Comparison of ENCODE assay signal across 8 mouse cellular contexts in genomic region chr1:178529512-178530300, GRCm38 (mm10). TPM values are rescaled to one million over a fixed set of nuclear protein-coding genes. Genes with fewer than 3 reads are reported as not detected.
DNase-seq lines count a peak whose midpoint lies in the region; ATAC-seq and TF ChIP-seq lines count a peak whose summit lies in the region.

No protein-coding gene starts in this region.

- under 1% methylated on average over 37 of the region's 38 CpGs for WGBS in hindbrain, embryonic 11.5 days

- H3K4me3 ChIP-seq in G1E (ENCODE audit: low read depth, low read length): peak overlapping the region; percentile 16; the same call in 1 of the 2 replicates
- H3K4me3 ChIP-seq in hindbrain, embryonic 11.5 days (ENCODE audit: low read depth, low read length): peak overlapping the region; percentile 60

- 0 out of 2 replicates have a peak, but pooled peaks cover 4% of the 10 kb centered on the region for H3K4me1 ChIP-seq in G1E (ENCODE audit: insufficient read depth, low read depth, low read length)
- H3K4me1 ChIP-seq in hindbrain, embryonic 11.5 days (replicated peaks; ENCODE audit: control insufficient read depth, insufficient read depth, low read length): peaks cover 7% of the 10 kb centered on the region; the same call in 1 of the 2 replicates

- peak overlapping the region; percentile 66; the same call in 1 of the 2 replicates for H3K27ac ChIP-seq in hindbrain, embryonic 11.5 days (ENCODE audit: low read depth, low read length)

- peak; percentile 8 to 21 for DNase-seq in adrenal gland, adult 18-20 months (ENCODE audit: low spot score in 2 of 2)
- DNase-seq in adrenal gland, adult 8-10 months: no peak
- no peak for DNase-seq in G1E (ENCODE audit: low spot score)
- DNase-seq in embryo, embryonic 11 days: peak; percentile 53
- peak; percentile 65 for DNase-seq in hindbrain, embryonic 11.5 days (ENCODE audit: low spot score)
- DNase-seq in left cerebral cortex, postnatal 25 days (ENCODE audit: low spot score in 2 of 2): peak; percentile 25 to 42
- DNase-seq in naive thymus-derived CD4-positive, alpha-beta T cell, adult 2 months (ENCODE audit: low read depth): peak; percentile 4
- DNase-seq in yolk sac, embryonic 10.5 days (ENCODE audit: low spot score): peak; percentile 27

- H3K36me3 ChIP-seq in G1E (replicated peaks): no peaks in the 10 kb centered on the region
- H3K36me3 ChIP-seq in hindbrain, embryonic 11.5 days (ENCODE audit: control insufficient read depth, insufficient read depth, low read length): no peaks in the 10 kb centered on the region

- peaks cover 13% of the 10 kb centered on the region; the same call in 1 of the 2 replicates for H3K27me3 ChIP-seq in G1E (ENCODE audit: insufficient read depth, low read length)
- peaks cover 20% of the 10 kb centered on the region for H3K27me3 ChIP-seq in hindbrain, embryonic 11.5 days (ENCODE audit: control insufficient read depth, insufficient read depth, low read length)

- H3K9me3 ChIP-seq in G1E (replicated peaks): peaks cover 38% of the 10 kb centered on the region
- no peaks in the 10 kb centered on the region for H3K9me3 ChIP-seq in hindbrain, embryonic 11.5 days (ENCODE audit: control insufficient read depth, low read length)

- TF ChIP-seq CTCF in G1E (IDR thresholded peaks at IDR 0.05; ENCODE audit: low read depth, low read length): no peak

- ATAC-seq in G1E (ENCODE audit: extremely low read depth, insufficient number of reproducible peaks, low FRiP score, poor library complexity, severe bottlenecking): no peak
- peak; percentile 3 for ATAC-seq in hindbrain, embryonic 11.5 days (ENCODE audit: low FRiP score)

- peak overlapping the region; percentile 100 for H3K4me2 ChIP-seq in hindbrain, embryonic 11.5 days (replicated peaks; ENCODE audit: low read depth, low read length)

- peak overlapping the region; percentile 62 for H3K9ac ChIP-seq in hindbrain, embryonic 11.5 days (ENCODE audit: low read depth, low read length)

- intact Hi-C loops in left cerebral cortex, postnatal 25 days (cut with DNase I): loop anchor here (2.0 kb wide), 3 partner anchors 159 to 947 kb away; no protein-coding TSS in a partner anchor

RNA-seq across cellular contexts. Expression of gene Kif26b, which starts 0.8 kb away (rescaled TPM):
- 1 to 10 TPM; 2.7 to 4.4 TPM for total RNA-seq in adrenal gland, adult 18-20 months (2021)
- 1 to 10 TPM; 1.9 to 4.6 (median 2.4) TPM for total RNA-seq in adrenal gland, adult 8-10 months (2022)
- total RNA-seq in G1E (2014; fragmentation: Nextera tagmentation) (not detected in 2 replicates), G1E (2017) (0.06 and 0.16 TPM in 2 replicates)
- 0.02 and 0.04 TPM in 2 replicates for polyA plus RNA-seq in G1E (2012)
- 5.7 and 6.5 TPM in 2 replicates for polyA plus RNA-seq in hindbrain, embryonic 11.5 days (2014; fragmentation: Nextera tagmentation; extraction: Ambion mirVana)
- total RNA-seq in left cerebral cortex, postnatal 25 days (2021): 10 to 100 TPM in 1 of 2 experiments, 1 to 10 TPM in 1; 9.2 to 10.1 TPM

Comparison
In these comparisons a context has a peak if more than half of its experiments do, and no peak if none do; other contexts are left out.
1. DNase-seq: peak in adrenal gland, adult 18-20 months (2 of 2), embryo, embryonic 11 days (single experiment), hindbrain, embryonic 11.5 days (single experiment), left cerebral cortex, postnatal 25 days (2 of 2), naive thymus-derived CD4-positive, alpha-beta T cell, adult 2 months (single experiment) and yolk sac, embryonic 10.5 days (single experiment); none in adrenal gland, adult 8-10 months (single experiment) and G1E (single experiment).